Mouse (Mus musculus) v-Abl transformed pro-B cells (cell line): Measurements from ENCODE around the gene Cebpa.

Experiments
- in situ Hi-C, 2 experiments: fragments of 400-800 bp; cut with MboI; formaldehyde crosslinking; loops; one replicate each; pipeline ENCODE4 v1.15.1; 2025; ENCODE audit not compliant: unreplicated experiment in 2 of 2

Gene Cebpa

DNA sequence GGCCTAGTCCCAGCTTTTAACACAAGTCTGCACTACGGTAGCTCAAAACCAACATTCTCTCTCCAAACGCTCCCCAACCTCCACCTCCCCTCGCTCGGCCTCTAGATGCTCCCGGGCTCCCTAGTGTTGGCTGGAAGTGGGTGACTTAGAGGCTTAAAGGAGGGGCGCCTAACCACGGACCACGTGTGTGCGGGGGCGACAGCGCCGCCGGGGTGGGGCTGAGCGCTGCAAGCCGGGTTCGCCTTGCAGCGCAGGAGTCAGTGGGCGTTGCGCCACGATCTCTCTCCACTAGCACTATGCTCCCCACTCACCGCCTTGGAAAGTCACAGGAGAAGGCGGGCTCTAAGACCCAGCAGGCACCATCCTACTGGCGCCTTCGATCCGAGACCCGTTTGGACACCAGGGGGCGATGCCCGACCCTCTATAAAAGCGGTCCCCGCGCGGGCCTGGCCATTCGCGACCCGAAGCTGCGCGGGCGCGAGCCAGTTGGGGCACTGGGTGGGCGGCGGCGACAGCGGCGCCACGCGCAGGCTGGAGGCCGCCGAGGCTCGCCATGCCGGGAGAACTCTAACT lies at the start of gene Cebpa:
Gene Cebpa, plus strand, starts transcription at position 453 of the 573 bp plus-strand sequence.
- in situ Hi-C loops, result no loop called here

- in situ Hi-C loops, result no loop called here
Measured at GRCm38 (mm10) chr7:35076645-35077044, 42.4 kb upstream of the Cebpa start.

DNA sequence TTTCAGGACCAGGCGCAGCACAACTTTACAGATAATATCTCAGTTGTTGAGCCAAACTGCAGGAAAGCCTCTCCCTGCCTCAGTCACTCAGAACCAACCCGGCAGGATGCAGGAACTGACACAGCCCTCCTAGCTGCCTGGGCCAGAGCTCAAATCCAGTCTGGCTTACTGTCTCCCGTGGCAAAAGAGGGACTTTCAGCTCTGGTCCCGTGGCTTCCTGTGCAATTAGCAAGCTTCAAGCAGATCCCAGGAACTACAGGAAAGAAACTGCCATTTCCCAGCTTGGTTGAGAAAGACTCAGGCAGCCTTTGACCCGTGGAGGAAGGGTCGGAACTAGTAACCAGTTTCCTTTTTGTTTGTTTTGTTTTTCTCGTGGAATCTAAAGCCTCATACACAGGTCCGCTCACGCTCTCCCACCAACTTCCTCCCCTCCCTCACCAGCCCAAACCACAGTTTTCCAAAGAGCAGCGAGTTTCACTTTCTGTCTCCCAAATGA lies 38.2 kb upstream of the Cebpa start:
- in situ Hi-C loops, result no loop called here

DNA sequence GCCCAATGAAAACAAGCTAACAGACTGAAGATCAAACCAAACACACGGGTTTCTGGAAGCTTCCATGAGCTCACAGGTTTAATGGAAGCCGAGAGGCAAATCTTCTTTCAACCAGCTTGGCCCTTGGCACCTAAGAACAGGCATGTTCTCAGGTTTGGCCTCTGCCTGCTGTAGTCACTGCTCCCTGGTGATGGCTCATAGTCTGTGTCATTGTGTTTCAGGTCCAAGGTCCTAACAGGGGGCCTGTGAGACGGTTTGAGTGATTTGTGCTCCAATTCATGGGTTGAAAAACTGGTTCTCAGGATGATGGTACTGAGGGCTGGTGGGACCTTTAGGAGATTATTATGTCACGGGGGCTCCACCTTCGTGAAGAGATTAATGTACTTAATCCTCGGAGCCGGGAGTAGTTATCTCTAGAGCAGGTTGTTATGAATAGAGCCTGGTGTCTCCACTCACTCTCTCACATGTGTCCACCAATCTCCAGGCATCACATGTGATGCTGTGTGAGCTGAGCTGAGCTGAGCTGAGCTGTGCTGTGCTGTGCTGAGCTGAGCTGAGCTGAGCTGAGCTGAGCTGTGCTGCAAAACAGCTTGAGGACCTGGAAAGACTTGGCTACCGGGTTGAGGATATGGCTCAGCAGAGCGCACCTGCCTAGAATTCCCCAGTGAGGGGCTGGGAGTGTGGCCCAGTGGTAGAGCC lies 37.5 kb upstream of the Cebpa start:
- in situ Hi-C loops, result no loop called here

- in situ Hi-C loops, result no loop called here
Measured at GRCm38 (mm10) chr7:35084565-35085360, 34.3 kb upstream of the Cebpa start.

- in situ Hi-C loops, result no loop called here
Measured at GRCm38 (mm10) chr7:35086271-35086861, 32.7 kb upstream of the Cebpa start.

- in situ Hi-C loops, result no loop called here
Measured at GRCm38 (mm10) chr7:35090550-35090949, 28.5 kb upstream of the Cebpa start.

DNA sequence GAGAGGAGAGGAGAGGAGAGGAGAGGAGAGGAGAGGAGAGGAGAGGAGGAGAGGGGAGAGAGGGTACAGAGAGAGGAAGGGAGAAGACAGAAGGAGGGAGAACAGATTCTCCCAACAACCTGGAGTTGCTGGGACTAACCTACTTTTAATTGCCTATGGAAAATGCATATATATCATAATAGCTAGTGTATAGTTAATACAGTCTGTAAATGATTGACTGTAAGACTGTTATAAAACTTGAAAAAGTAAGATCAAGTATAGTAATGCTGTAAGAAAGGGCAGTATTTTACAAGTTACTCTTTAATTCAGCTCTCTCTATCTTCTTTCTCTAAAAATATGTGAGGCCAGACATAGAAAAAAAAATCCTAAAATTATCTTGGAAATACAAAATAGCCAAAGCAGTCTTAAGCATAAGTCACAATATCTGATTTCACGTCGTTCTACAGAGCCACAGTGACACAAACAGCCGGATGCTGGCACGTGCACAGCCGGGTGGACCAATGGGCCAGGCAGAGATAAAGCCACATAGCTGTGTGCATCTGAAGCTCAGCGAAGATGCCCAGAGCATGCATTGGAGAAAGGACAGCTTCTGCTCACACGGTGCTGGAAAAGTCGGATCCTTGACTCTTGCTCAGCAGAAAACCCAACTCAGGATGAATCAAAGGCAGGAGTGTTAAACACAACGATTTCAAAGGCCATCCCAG lies 24.0 kb upstream of the Cebpa start:
- in situ Hi-C loops, result no loop called here

GRCm38 (mm10) chr7:35098777-35099176 lies 20.3 kb upstream of the Cebpa start:
- in situ Hi-C loops, result no loop called here

DNA sequence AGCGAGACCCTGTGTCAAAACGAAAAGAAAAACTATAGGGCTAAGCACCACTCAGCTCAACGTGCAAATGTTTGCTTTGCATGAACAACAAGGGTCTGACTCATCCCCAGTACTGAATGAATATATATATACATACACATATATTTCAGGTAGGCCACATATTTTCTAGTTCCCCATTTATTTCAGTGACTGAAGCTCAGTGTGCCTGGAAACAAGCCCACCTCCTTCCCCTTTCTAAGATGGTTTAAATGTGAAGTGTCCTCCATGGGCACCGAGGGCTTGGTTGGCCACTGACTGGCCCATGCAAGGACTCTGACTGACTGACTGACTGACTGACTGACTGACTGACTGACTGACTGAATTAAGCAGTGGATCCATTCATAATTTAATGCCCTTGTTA lies 19.6 kb upstream of the Cebpa start:
- in situ Hi-C loops, result no loop called here

DNA sequence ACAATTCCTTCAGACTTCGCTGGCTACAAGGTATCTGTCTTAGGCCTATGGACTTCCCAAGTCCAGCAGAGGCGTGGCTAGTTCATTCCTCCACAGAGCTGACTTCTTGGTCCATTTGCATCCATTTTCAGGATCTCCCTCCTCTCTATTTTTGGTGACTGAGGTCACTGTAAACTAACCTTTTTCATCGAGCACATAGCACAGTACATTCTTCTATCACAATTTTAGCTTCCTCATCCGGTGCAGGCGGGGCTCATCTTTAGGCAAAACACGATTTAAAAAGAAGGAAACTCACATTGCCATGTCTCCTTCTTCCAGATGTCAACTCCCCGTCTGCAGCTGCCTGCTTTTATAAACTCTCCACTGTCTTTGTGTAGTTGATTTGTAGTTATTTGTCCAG lies 12.5 kb upstream of the Cebpa start:
- in situ Hi-C loops, result no loop called here

GRCm38 (mm10) chr7:35107630-35108029 lies 11.5 kb upstream of the Cebpa start:
- in situ Hi-C loops, result no loop called here

GRCm38 (mm10) chr7:35108046-35108445 lies 11.0 kb upstream of the Cebpa start:
- in situ Hi-C loops, result no loop called here

DNA sequence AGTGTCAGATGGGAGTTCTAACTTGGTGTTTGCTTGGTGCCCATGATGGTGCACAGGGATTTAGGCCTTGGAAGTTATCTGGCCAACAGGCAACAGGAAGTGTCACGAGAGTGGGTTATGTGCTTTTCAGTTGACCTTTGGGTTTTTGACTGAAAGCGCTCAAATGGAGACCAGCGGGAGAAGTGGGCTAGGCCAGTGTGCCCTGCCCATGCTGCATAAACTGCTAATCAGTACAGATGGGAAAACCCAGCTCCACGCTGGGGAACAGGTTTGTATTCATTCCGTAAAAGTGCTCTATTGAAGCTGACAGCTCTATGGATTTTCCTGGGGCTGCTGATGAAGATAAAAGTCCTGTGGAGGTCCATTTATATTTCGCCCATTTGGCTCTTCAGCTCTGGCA lies 10.4 kb upstream of the Cebpa start:
- in situ Hi-C loops, result no loop called here

DNA sequence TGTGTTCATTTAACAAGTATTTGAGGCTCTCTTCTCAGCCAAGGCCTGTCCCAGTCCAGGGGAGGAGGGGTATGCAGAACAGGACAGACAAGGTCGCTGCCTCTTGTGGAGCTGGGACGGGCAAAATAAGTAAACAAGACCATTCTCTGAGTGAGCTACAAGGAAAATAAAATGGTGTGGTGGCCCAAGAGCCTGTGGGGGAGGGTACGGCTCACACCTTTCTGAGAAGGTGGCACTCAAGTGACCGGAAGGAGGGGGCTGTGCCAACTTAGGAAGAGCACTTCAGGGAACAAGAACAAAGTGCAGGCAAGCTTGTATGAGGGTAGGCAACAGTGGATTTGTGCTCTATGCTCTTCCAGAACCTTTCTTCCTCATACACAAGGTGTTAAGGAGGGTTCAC lies 6.0 kb upstream of the Cebpa start:
- in situ Hi-C loops, result no loop called here

GRCm38 (mm10) chr7:35113721-35114120 lies 5.4 kb upstream of the Cebpa start:
- in situ Hi-C loops, result no loop called here

GRCm38 (mm10) chr7:35116524-35116923 lies 2.6 kb upstream of the Cebpa start:
- in situ Hi-C loops, result no loop called here

GRCm38 (mm10) chr7:35117052-35117451 lies 2.0 kb upstream of the Cebpa start:
- in situ Hi-C loops, result no loop called here

DNA sequence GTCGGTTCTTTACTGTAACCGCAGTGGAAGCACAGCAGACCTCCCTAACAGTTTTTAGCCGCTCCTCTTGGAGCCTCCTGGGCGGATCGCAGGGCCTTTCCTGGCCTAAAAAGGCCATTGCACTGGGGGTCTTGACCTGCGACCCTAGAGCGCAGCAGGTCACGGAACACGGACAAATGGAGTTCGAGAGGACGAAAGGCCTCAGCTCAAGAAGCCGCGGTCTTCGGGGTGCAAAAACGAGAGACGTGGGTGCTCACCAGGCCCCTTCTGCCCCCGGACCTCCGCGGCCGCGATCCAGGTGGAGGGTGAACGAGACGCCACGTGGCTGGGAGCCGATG lies 1.4 kb upstream of the Cebpa start:
- in situ Hi-C loops, result no loop called here

GRCm38 (mm10) chr7:35118099-35118781 lies 853 bp upstream of the Cebpa start:
- in situ Hi-C loops, result no loop called here
